Mouse (Mus musculus): ENCODE data around the gene Astn2. TPM values are rescaled to one million over a fixed set of nuclear protein-coding genes. Genes with fewer than 3 reads are reported as not detected.

The Astn2 gene
- polyA plus RNA-seq, 1 experiment from 2014 or later: 0.01 TPM

GRCm38 (mm10) chr4:65838781-65839180 is 565.6 kb downstream of the Astn2 start:
- Histone ChIP-seq H3K9me3 (replicated peaks) (no peaks in the 10 kb centered on the region), H3K27me3 (no peaks in the 10 kb centered on the region), H3K9ac (no peak overlapping the region), H3K4me1 (replicated peaks) (no peaks in the 10 kb centered on the region), H3K4me3 (replicated peaks) (no peak overlapping the region), H3K36me3 (replicated peaks) (no peaks in the 10 kb centered on the region), H3K27ac (replicated peaks) (no peak overlapping the region), H3K4me2 (no peak overlapping the region)
- 61% methylated on average over 4 of the region's 4 CpGs for WGBS (ENCODE audit: insufficient replicate concordance)
- ATAC-seq (ENCODE audit: insufficient read depth): no peak

GRCm38 (mm10) chr4:65832971-65833370 is 571.4 kb downstream of the Astn2 start:
- WGBS (ENCODE audit: insufficient replicate concordance): 67% methylated on average over 1 of the region's 1 CpGs

GRCm38 (mm10) chr4:65831872-65832271 is 572.5 kb downstream of the Astn2 start:
- H3K9ac ChIP-seq: no peak overlapping the region
- H3K27ac ChIP-seq (replicated peaks): no peak overlapping the region
- WGBS (ENCODE audit: insufficient replicate concordance): 62% methylated on average over 3 of the region's 3 CpGs
- no peaks in the 10 kb centered on the region for H3K36me3 ChIP-seq (replicated peaks)
- no peak for ATAC-seq (ENCODE audit: insufficient read depth)
- no peaks in the 10 kb centered on the region for H3K27me3 ChIP-seq
- H3K9me3 ChIP-seq (replicated peaks): no peaks in the 10 kb centered on the region
- no peaks in the 10 kb centered on the region for H3K4me1 ChIP-seq (replicated peaks)
- H3K4me3 ChIP-seq (replicated peaks): no peak overlapping the region
- H3K4me2 ChIP-seq: no peak overlapping the region

More at GRCm38 (mm10) chr4:65832971-65833370, 571.4 kb downstream of the Astn2 start:
- Histone ChIP-seq H3K9me3 (replicated peaks) (no peaks in the 10 kb centered on the region), H3K27ac (replicated peaks) (no peak overlapping the region), H3K36me3 (replicated peaks) (no peaks in the 10 kb centered on the region), H3K9ac (no peak overlapping the region), H3K27me3 (no peaks in the 10 kb centered on the region), H3K4me2 (no peak overlapping the region), H3K4me1 (replicated peaks) (no peaks in the 10 kb centered on the region), H3K4me3 (replicated peaks) (no peak overlapping the region)
- no peak for ATAC-seq (ENCODE audit: insufficient read depth)

DNA sequence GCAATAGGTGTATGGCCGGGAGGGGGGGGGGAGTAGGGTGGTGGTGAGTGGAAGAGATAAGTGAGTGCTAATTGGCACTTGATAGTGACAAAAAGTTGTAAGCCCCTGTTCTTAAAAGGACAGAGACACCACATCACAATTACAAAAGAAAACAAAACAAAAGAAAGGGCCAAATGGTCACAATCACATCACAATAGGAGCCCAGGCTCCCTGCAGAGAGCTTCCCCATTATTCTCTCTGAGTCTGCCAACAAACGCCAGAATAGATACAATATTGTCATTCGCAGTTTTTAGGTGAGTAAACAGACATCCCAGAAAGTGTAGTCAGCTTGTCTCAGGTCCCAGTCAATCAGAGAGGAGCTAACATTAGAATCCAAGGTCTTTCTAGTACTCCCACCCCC is 573.9 kb downstream of the Astn2 start:
- whole genome bisulfite sequencing (ENCODE audit: insufficient replicate concordance): 23% methylated on average over 3 of the region's 3 CpGs
- ATAC-seq (ENCODE audit: insufficient read depth): no peak
- no peaks in the 10 kb centered on the region for H3K27me3 ChIP-seq

DNA sequence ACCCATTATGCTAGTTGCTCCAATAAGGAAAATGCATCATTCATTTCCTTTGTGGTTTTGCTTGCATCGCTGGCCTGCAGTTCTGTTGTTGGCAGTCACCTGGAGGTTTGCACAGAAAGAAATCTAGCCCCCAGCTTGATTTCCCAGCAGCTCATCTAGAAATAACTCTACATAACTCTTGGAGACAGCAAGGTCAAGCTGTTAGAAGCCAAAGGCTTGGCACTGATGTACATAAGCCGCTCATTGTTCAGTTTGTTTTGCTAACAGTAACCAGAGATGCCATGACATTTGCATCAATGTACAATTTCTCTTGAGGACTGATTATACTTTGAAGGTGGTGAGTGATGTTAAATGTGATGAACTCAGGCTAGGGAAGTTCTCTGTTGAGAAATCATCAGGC is 583.3 kb downstream of the Astn2 start:
- no peak overlapping the region for H3K4me3 ChIP-seq (replicated peaks)
- H3K4me2 ChIP-seq: no peak overlapping the region
- H3K4me1 ChIP-seq (replicated peaks): no peaks in the 10 kb centered on the region
- no peak overlapping the region for H3K27ac ChIP-seq (replicated peaks)
- 42% methylated on average over 2 of the region's 2 CpGs for WGBS (ENCODE audit: insufficient replicate concordance)
- H3K36me3 ChIP-seq (replicated peaks): no peaks in the 10 kb centered on the region
- H3K9me3 ChIP-seq (replicated peaks): no peaks in the 10 kb centered on the region
- no peak overlapping the region for H3K9ac ChIP-seq
- H3K27me3 ChIP-seq: no peaks in the 10 kb centered on the region
- ATAC-seq (ENCODE audit: insufficient read depth): no peak

More for the DNA sequence above, 573.9 kb downstream of the Astn2 start:
- H3K4me3 ChIP-seq (replicated peaks): no peak overlapping the region
- H3K27ac ChIP-seq (replicated peaks): no peak overlapping the region
- no peak overlapping the region for H3K4me2 ChIP-seq
- H3K36me3 ChIP-seq (replicated peaks): no peaks in the 10 kb centered on the region
- no peaks in the 10 kb centered on the region for H3K4me1 ChIP-seq (replicated peaks)
- H3K9ac ChIP-seq: no peak overlapping the region
- no peaks in the 10 kb centered on the region for H3K9me3 ChIP-seq (replicated peaks)

DNA sequence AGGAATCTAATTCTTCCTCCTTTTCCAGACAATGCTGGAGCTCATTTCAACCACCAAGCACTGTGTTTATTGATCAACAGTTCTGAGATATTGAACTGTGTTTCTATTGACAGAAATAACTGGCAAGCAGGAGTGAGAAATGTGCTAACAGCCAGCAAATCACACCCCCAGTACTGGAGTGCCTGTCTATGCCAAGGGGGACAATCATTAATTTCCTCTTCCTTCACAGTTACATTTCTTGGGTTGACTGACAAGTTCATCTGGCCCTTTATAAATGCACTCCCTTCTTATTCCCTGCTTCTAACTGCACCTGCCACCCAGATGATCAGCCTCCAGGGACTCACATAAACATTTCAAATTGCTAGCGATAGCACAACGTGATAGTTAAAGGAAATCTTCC is 584.2 kb downstream of the Astn2 start:
- WGBS (ENCODE audit: insufficient replicate concordance): 29% methylated on average over 2 of the region's 2 CpGs
- no peaks in the 10 kb centered on the region for H3K9me3 ChIP-seq (replicated peaks)

DNA sequence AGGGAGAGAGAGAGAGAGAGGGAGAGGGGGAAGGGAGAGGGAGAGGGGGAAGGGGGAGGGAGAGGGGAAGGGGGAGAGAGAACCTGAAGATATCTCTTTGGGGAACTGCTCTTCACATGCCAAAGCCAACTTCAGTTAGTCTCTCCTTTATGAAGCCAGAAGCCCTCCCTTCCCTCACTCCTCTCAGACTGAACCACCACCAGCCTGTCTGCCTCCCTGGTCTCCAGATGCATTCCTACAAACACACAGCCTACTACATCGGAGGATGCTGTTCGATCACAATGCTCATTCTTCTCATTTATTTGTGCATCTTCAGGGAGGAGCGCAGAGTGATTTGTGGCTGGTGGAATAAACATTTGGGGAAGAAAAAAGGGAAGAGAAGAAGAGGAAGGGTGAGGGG is 584.6 kb downstream of the Astn2 start:
- no peak overlapping the region for H3K4me3 ChIP-seq (replicated peaks)
- no peaks in the 10 kb centered on the region for H3K4me1 ChIP-seq (replicated peaks)
- H3K4me2 ChIP-seq: no peak overlapping the region
- H3K9ac ChIP-seq: no peak overlapping the region
- no peak overlapping the region for H3K27ac ChIP-seq (replicated peaks)
- ATAC-seq (ENCODE audit: insufficient read depth): no peak
- H3K36me3 ChIP-seq (replicated peaks): no peaks in the 10 kb centered on the region
- WGBS (ENCODE audit: insufficient replicate concordance): 43% methylated on average over 3 of the region's 3 CpGs
- no peaks in the 10 kb centered on the region for H3K9me3 ChIP-seq (replicated peaks)
- no peaks in the 10 kb centered on the region for H3K27me3 ChIP-seq

More for the DNA sequence above, 584.2 kb downstream of the Astn2 start:
- Histone ChIP-seq H3K36me3 (replicated peaks) (no peaks in the 10 kb centered on the region), H3K4me2 (no peak overlapping the region), H3K4me1 (replicated peaks) (no peaks in the 10 kb centered on the region), H3K27ac (replicated peaks) (no peak overlapping the region), H3K27me3 (no peaks in the 10 kb centered on the region), H3K9ac (no peak overlapping the region), H3K4me3 (replicated peaks) (no peak overlapping the region)
- no peak for ATAC-seq (ENCODE audit: insufficient read depth)

DNA sequence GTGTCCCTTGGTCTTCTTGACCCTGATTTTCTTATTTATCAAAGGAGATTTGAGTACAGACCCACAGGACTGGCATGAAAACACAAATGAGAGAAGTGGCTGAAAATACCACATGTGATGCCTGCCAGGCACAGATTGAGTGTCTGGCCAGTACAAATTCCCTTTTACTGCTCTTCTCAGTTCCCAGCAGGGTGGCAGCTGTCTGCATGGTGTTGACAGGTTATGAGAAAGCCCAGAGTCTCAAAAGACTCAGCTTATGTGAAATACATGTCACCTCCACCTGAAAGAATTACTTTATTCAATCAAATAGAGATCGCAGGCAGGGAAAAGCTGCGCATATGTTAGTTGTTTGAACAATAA is 590.3 kb downstream of the Astn2 start:
- 84% methylated on average over 2 of the region's 2 CpGs for WGBS (ENCODE audit: insufficient replicate concordance)

DNA sequence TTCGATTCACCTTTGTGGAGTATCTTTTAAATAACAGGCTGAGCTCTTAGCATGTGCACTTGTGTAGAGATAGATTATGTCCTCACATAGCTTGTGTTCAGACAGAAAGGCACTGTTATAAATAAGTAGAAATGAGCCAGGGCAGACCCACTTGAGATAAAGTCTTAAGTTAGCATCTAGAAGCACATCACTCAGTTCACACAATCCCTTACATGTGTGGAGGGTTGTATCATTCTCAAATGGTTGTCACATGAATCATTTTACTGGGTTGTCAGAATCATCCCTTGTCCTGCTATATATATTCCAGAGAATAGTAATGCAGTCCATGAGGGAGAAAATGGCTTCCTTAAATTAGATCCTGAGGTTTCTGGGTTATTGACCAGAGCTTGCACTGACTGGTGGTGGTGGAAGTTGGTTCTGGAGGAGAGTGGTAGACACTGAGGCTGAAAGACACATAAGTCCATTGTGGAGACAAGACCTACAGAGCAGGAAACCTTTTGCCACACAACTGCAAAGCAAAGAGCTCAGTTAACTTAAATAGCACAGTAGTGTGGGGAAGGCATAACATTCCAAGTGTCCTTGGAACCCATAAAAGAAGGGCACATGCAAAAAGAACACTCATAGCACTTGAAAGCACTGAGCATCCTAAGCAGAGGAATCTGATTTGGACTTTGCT is 590.8 kb downstream of the Astn2 start:
- Histone ChIP-seq H3K9ac (no peak overlapping the region), H3K4me1 (replicated peaks) (no peaks in the 10 kb centered on the region), H3K27ac (replicated peaks) (no peak overlapping the region), H3K4me3 (replicated peaks) (no peak overlapping the region), H3K27me3 (no peaks in the 10 kb centered on the region), H3K36me3 (replicated peaks) (no peaks in the 10 kb centered on the region), H3K4me2 (no peak overlapping the region), H3K9me3 (replicated peaks) (no peaks in the 10 kb centered on the region)
- 40% methylated on average over 1 of the region's 1 CpGs for WGBS (ENCODE audit: insufficient replicate concordance)
- ATAC-seq (ENCODE audit: insufficient read depth): no peak

More for the DNA sequence above, 590.3 kb downstream of the Astn2 start:
- Histone ChIP-seq H3K4me1 (replicated peaks) (no peaks in the 10 kb centered on the region), H3K36me3 (replicated peaks) (no peaks in the 10 kb centered on the region), H3K27me3 (no peaks in the 10 kb centered on the region), H3K27ac (replicated peaks) (no peak overlapping the region), H3K4me2 (no peak overlapping the region), H3K4me3 (replicated peaks) (no peak overlapping the region), H3K9me3 (replicated peaks) (no peaks in the 10 kb centered on the region), H3K9ac (no peak overlapping the region)
- no peak for ATAC-seq (ENCODE audit: insufficient read depth)

- no peak overlapping the region for H3K4me3 ChIP-seq (replicated peaks)
- no peak for ATAC-seq (ENCODE audit: insufficient read depth)
- no peaks in the 10 kb centered on the region for H3K27me3 ChIP-seq
- H3K36me3 ChIP-seq (replicated peaks): no peaks in the 10 kb centered on the region
- no peak overlapping the region for H3K27ac ChIP-seq (replicated peaks)
- H3K9me3 ChIP-seq (replicated peaks): no peaks in the 10 kb centered on the region
- H3K4me1 ChIP-seq (replicated peaks): no peaks in the 10 kb centered on the region
- 59% methylated on average over 3 of the region's 3 CpGs for WGBS (ENCODE audit: insufficient replicate concordance)
- H3K9ac ChIP-seq: no peak overlapping the region
- no peak overlapping the region for H3K4me2 ChIP-seq
Measured at GRCm38 (mm10) chr4:65807341-65807740, 597.1 kb downstream of the Astn2 start.

GRCm38 (mm10) chr4:65801204-65801603 is 603.2 kb downstream of the Astn2 start:
- H3K9ac ChIP-seq: no peak overlapping the region
- WGBS (ENCODE audit: insufficient replicate concordance): 47% methylated on average over 3 of the region's 3 CpGs
- no peaks in the 10 kb centered on the region for H3K4me1 ChIP-seq (replicated peaks)
- no peak overlapping the region for H3K4me2 ChIP-seq
- H3K9me3 ChIP-seq (replicated peaks): no peaks in the 10 kb centered on the region
- no peak overlapping the region for H3K27ac ChIP-seq (replicated peaks)
- no peaks in the 10 kb centered on the region for H3K27me3 ChIP-seq
- no peaks in the 10 kb centered on the region for H3K36me3 ChIP-seq (replicated peaks)
- H3K4me3 ChIP-seq (replicated peaks): no peak overlapping the region
- ATAC-seq (ENCODE audit: insufficient read depth): no peak

GRCm38 (mm10) chr4:65791051-65791450 is 613.4 kb downstream of the Astn2 start:
- Histone ChIP-seq H3K9ac (no peak overlapping the region), H3K27ac (replicated peaks) (no peak overlapping the region), H3K4me2 (no peak overlapping the region), H3K27me3 (no peaks in the 10 kb centered on the region), H3K4me1 (replicated peaks) (no peaks in the 10 kb centered on the region), H3K36me3 (replicated peaks) (no peaks in the 10 kb centered on the region), H3K4me3 (replicated peaks) (no peak overlapping the region), H3K9me3 (replicated peaks) (no peaks in the 10 kb centered on the region)
- no peak for ATAC-seq (ENCODE audit: insufficient read depth)
